Mouse (Mus musculus): ENCODE results near the gene Yipf7. TPM values are rescaled to one million over a fixed set of nuclear protein-coding genes. Genes with fewer than 3 reads are reported as not detected.

The Yipf7 gene
- polyA plus RNA-seq, 1 experiment from 2014 or later = 0.46 TPM

- no peaks in the 10 kb centered on the region for H3K9me3 ChIP-seq (replicated peaks)
- ATAC-seq (ENCODE audit: low FRiP score) = no peak
Observed at GRCm38 (mm10) chr5:69489046-69489445, 53.4 kb downstream of the Yipf7 start.

GRCm38 (mm10) chr5:69467520-69467919 lies 74.9 kb downstream of the Yipf7 start:
- no peaks in the 10 kb centered on the region for H3K36me3 ChIP-seq
- H3K27me3 ChIP-seq (replicated peaks) = no peaks in the 10 kb centered on the region
- ATAC-seq (ENCODE audit: low FRiP score) = no peak
- H3K4me2 ChIP-seq = no peak overlapping the region
- no peak overlapping the region for H3K27ac ChIP-seq (replicated peaks)
- no peaks in the 10 kb centered on the region for H3K4me1 ChIP-seq
- no peak overlapping the region for H3K9ac ChIP-seq (replicated peaks)
- 47% methylated on average over 1 of the region's 1 CpGs for WGBS
- no peaks in the 10 kb centered on the region for H3K9me3 ChIP-seq (replicated peaks)
- H3K4me3 ChIP-seq (replicated peaks) = no peak overlapping the region

More at GRCm38 (mm10) chr5:69489046-69489445, 53.4 kb downstream of the Yipf7 start:
- Histone ChIP-seq H3K4me3 (replicated peaks) (no peak overlapping the region), H3K36me3 (no peaks in the 10 kb centered on the region), H3K4me1 (no peaks in the 10 kb centered on the region), H3K27ac (replicated peaks) (no peak overlapping the region), H3K27me3 (replicated peaks) (no peaks in the 10 kb centered on the region), H3K9ac (replicated peaks) (no peak overlapping the region), H3K4me2 (no peak overlapping the region)

Other genes starting within 250 kb of the Yipf7 start
- gene Kctd8, start 201.0 kb downstream of the Yipf7 start, polyA plus RNA-seq (2015; fragmentation: Nextera tagmentation; extraction: Ambion mirVana) = 31.6 and 37.0 TPM in 2 replicates
- gene Guf1, start 14.3 kb upstream of the Yipf7 start, polyA plus RNA-seq (2015; fragmentation: Nextera tagmentation; extraction: Ambion mirVana) = 53.9 and 55.4 TPM in 2 replicates
- gene Gnpda2, start 49.7 kb upstream of the Yipf7 start, polyA plus RNA-seq (2015; fragmentation: Nextera tagmentation; extraction: Ambion mirVana) = 37.1 and 37.4 TPM in 2 replicates

Measured in neural tube, embryonic 15.5 days (tissue).